Mouse (Mus musculus): ENCODE measurements at regions not wholly inside any gene's neighbourhood (a gene's known extent, or its start where the extent isn't known, plus 50 kb on each side); places are given as distances from the start of the nearest gene placed in this dataset.

DNA sequence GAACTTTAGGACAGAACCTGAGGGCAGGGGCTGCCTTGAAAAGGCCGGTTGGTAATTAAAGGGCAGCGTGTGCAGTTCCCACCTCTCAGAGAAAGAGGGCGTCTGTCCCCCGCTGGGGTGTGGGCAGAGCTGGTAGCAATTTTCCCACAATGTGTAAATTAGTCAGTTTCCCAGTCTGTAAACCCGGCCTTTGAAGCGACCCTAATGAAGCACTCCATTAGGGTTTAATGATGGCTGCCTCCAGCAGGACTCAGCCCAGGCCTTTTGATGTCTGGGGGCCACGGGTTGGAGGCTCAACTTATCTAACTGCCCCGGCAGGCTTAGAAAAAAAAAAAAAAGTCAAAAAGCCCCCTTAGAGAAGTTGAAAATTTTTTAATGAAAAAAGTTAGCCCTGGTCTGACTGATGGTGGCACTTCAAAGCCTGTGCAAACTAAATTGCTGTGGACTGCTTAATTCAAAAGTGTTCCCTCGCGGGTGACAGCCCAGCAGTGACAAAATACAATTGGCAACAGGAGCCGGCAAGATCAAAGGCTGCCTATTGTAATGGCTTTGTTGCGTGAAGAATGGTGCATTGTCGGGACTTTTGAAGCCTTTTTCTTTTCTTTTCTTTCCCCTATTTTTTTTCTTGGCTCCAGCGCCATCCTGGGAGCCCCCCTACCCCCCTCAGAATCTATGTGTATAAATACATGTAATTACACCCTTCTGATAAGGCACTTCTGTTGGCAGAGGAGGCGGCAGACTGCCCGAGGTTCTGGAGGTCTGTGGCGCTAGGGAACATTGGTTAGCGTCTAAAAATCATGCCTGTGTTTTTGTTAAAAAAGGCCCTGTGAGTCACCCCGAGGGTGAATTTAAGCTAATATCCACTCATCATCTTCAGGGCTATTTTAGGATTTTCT is 71.3 kb upstream of the Msx1 start:
- TF ChIP-seq CTCF (IDR thresholded peaks at IDR 0.05; ENCODE audit: borderline replicate concordance, insufficient read depth, low read length) (no peak), POLR2A (IDR thresholded peaks at IDR 0.05; ENCODE audit: low read depth, low read length) (no peak)
